Mouse (Mus musculus) cerebellum, adult 2 months (tissue): ENCODE data around the gene Agap1.

Experiments used
- CTCF ChIP-seq: fragments of 200-500 bp; IDR thresholded peaks from 2 replicates; pipeline ENCODE4 v1.5.1; 2011; ENCODE audit warnings: low read depth, mild to moderate bottlenecking, control low read depth, low read length, moderate library complexity, borderline replicate concordance; ENCODE audit not compliant: insufficient read depth
- POLR2A ChIP-seq: fragments of 200-500 bp; IDR thresholded peaks from 2 replicates; pipeline ENCODE4 v1.6.1; 2011; ENCODE audit warnings: low read length, control low read depth, borderline replicate concordance; ENCODE audit not compliant: insufficient read depth

- TF ChIP-seq POLR2A (no peak), CTCF (no peak)
Observed at GRCm38 (mm10) chr1:89407986-89408385, 46.6 kb upstream of the Agap1 start.
